Mouse (Mus musculus): Measurements from ENCODE around the gene Tefm.
A peak's percentile ranks its signal among the peaks of the same experiment; 100 is the strongest.
"Not testable (repeated sequence)": the region's sequence is repeated elsewhere in the genome, so short reads cannot be mapped to it uniquely, and the experiment has no call there.

Tefm gene

DNA sequence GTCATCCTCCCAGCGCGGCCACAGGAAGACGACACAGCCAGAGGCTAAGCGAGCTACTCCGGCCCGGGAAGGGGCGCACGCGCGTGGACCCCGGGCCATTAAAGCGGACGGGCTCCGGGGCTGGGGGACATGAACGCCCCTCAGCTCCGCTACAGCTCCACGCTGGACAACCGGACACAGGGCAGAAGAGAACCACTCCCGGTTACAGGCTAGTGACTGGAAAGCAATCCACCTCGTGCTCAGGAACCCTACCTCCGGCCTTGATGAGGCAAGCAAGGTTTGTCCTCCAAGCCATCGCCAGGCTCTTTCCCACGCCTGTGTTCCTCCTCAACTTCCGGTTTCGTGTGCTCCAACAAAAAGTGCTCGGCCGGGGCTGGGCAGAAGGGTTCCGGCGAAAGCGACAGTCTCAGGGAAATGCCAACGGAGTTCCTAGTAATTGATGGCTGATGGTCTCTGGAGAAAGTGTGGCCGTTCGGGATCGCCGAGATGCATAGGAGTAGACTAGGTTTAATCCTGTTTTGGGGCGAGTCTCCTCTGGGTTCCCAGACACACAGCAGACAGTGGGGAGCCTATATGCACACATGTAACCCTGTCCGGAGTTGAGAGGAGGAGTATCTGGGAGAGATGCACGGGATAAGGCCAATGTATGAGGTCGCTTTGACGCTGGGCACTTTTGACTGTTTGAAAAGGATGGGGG lies at the start of gene Tefm:
TSS of gene Tefm (minus strand) at position 351 of the 697 bp plus-strand sequence.
- DNase-seq (ENCODE audit: low read depth), result peak; percentile 87

DNA sequence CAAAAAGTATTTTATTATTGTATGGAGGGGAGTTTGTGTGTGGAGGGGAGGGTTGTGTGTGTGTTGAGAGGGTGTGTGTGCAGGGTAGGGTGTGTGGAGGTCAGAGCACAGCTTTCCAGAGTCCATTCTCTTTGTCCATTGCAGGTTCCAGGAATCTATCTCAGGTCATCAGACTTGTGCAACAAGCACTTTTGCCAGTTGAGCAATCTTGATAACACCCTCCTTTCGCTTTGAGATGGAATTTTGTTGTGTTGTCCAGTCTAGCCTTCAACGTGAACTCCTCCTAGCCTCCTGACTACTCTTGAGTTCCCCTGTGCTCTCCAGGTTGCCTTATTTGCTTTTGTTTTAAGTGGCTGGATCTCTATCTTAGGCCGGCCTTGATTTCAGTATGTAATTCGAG lies 48.3 kb upstream of the Tefm start:
- no peak for DNase-seq (ENCODE audit: low read depth)

DNA sequence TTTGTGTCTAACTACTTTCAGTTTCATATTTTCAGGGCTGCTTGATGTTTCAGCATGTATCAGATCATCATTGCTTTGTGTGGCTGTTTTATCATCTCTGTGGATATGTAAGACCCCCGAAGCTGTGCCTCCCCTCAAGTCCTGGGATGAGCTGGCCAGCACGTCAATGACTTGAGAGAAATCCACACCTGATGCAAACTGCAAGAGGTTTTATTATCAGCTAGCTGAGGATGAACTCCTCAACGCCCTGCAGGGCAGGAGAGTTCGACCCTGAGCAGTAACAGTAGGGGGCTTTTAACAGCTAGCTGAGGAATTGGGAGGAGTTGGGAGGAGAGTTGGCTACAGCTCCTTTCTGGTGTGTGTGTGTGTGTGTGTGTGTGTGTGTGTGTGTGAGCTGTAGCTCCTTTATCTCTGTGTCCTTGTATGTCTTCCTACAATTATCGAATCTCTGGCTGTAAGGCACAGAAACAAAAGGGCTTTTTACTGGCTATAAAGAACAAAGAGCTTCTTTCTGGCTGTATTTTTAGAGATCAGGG lies 43.5 kb upstream of the Tefm start:
- not testable (repeated sequence) for DNase-seq (ENCODE audit: low read depth)

DNA sequence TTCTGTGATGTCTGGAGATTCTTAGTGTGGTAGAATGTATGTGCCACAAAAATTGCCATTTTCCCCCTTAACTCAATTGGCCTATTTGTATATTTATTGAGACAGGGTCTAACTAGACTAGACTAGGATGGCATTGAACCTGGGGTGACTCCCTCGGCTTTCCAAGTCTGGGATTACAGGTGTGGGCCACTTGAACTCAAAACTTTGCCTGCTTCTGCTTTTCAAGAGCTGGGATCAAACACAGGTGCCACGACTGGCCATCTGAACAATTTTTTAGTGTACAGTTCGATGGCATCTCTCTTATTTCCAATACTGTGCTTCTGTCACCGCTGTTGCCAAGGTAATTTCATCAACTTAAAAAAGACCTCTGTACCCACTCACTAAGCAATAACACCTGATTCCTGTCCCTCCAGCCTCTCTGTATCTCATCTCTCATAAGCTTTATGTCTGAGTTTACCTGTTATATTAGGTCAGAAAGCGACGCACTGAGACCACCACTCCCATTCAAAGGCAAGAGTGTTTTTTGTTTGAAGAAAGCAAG lies 42.6 kb upstream of the Tefm start:
- no peak for DNase-seq (ENCODE audit: low read depth)

DNA sequence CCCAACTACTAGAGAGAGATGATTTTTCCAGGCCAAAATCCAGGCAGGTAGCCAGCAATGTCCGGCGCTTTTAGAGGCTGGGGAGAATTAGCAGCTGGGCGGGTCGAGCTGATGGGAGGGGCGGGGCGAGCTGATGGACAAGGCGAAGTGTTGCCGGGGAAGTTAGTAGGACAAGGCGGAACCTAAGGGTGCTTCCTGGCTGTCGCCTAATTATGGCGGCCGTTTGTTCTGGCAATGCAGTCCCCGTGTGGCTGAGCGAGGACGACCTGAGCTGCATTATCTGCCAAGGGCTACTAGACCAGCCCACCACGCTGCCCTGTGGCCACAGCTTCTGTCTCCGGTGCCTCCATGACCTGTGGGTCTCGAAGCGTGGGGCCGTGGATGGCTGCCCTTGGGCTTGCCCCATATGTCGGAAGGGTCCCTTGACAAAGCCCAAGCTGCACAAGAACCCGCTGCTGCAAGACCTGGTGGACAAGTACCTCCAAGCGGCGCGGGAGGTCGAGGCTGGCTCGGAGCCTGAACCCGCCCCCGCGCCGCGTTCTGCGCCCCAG lies 41.8 kb upstream of the Tefm start, which contains the start of gene Rnf135:
TSS of gene Rnf135 (plus strand) at position 147 of the 551 bp plus-strand sequence.
- peak; percentile 68 for DNase-seq (ENCODE audit: low read depth)

DNA sequence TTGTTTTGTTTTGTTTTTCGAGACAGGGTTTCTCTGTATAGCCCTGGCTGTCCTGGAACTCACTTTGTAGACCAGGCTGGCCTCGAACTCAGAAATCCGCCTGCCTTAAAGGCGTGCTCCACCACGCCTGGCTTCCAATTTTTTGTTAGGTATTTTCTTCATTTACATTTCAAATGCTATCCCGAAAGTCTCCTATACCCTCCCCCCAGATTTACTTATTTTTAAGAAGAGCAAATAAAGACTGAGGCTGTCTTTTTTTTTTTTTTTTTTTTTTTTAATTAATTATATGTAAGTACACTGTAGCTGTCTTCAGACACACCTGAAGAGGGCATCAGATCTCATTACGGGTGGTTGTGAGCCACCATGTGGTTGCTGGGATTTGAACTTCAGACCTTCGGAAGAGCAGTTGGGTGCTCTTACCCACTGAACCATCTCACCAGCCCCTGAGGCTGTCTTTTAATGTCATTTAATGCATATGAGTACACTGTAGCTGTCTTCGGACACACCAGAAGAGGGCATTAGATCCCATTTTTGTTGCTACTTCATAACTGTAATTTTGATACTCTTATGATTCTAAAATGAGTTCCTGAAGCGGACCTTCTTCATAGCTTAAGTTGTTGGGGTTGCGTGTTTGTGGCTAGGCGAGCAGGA lies 41.2 kb upstream of the Tefm start:
- DNase-seq (ENCODE audit: low read depth), result not testable (repeated sequence)

DNA sequence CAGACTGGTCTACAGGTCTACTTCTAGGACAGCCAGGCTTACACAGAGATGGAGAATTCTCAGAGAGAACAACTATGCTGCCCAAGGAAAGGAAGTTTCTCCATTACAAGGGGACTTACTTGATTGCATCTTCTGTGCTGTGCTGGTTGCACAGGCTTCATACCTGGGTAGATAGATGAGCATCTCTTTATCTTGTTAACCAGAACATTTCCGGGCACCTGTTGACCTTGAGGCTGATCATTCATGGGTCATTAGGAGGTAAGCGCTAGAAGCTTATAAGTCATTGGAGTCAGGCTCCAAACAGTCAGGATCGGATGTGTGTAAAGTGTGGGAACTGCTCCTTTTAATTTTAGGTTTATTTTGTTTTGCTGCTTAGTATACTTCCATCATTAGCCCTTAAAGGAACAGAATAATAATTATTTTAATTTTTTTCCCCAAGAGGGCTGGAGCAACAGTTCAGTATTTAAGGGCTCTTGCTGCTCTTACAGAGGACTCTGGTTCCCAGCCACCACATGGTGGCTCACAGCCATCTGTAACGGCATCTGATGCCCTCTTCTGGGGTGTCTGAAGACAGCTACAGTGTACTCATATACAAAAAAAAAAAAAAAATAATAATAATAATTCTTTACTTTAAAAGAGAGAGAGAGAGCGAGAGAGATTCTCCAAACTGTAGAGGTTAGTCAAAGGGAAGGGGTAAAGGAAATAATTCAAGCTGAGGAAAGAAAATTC lies 39.2 kb upstream of the Tefm start:
- no peak for DNase-seq (ENCODE audit: low read depth)

DNA sequence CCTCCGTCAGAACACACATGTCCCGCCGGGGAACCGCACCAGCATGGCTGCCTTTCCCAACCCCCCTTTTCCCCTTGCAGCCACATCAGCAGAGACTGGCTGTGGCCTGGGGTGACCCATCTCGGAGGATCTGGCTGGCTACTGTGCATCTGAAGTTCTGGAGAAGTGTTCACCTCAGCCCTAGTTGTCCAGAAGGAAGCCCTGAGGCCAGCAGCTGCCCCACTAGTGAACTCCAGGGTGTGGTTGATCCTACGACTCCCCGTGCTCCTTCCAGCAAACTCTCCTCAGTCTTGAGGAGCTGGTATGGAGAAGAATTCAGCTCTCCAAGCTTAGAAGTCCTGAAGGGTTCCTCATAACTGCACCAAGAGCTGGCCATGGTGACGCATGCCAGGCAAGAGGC lies 36.3 kb upstream of the Tefm start:
- no peak for DNase-seq (ENCODE audit: low read depth)

DNA sequence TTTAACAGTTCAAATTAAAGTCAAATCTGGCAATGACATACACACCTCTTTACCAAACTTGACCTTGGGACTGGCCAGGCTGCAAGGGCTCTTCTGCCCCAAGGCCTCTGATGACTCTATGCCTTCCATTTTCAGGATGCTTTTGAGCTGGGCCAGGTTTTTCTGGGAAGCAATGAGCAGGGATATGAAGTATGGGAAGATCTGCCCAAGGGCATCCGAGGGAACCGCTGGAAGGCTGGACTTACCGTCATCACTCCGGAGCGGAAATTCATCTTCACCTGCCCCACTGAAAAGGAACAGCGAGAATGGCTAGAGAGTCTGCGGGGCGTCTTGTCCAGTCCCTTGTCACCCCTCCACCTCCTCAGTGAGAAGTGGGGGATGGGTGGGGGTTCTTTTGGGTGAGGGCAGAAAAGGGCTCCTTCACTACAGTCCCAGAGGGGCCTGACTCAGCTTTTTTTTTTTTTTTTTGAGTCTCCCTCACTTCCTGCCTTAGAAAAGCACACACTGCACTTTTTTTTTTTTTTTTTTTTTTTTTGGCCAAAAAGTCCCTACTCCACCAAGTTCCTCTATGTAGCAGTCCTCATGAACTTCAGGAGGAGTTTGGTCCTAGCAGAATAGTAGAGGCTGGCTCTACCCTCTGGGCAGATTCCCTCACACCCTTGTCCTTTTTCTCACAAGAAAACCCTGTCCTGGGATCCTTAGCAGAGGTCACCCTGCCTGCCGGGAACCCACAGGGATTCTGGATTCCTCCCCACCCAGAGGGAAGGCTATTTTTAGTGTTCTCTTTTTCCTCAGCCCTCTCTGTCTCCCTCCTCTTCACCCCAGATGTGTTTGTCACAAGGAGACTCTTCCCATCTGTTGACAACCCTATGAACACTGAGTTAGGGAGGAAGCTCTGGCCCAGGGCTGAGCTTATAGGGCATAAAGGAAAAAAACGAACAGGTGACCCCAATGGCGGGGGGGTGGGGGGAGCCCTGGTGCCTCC lies 35.2 kb upstream of the Tefm start:
- no peak for DNase-seq (ENCODE audit: low read depth)

DNA sequence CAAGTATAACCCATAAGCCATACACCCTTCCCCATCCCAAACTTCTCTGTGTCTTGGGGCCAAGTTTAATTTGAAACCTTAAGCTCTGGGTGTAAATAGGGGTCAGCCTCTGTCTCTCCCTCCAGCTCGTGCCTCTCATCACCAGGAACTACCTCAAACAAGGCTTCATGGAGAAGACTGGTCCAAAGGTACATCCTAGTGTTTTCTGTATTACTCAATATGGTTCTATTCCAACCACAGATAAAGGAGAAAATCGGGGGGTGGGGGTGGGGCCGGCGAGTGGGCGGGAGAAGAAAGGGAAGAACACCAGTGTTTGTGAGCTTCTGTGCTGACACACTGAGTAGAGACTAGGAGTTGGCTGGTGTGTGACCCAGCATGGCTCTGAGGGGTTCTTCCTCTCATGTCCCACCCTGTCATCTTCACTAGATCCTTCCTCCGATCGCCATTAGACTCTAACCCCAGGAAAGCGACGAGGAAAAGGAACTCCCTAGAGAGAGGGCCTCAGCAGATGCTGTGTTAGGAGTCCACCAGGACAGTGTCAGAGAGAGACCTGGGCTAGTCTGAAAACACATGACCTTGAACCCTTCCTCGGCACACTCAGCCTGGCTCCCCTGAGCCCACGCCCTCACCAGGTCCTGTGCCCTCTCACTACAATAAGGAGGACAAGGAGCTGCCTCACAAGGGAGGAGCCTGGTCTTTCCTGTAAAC lies 32.1 kb upstream of the Tefm start:
- DNase-seq (ENCODE audit: low read depth), result no peak

DNA sequence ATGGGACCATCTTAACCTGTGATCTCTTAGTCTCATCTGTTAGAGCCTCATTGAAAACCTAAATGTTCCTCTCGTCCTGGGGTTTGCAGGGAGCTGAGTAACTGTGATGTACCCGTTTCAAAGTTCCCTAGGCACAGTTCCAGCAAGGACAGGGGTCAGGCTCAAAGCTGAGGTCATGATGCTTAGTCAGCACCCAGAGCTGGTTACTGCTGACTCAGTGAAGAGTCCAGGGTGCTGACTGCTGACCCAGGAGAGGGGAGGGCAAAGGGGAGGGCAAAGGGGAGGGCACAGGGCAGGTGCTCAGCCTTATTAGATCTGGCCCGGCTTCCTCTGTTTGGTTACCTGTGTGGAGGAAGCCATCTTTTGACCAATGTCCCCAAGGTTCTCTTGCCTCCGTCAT lies 29.9 kb upstream of the Tefm start:
- DNase-seq (ENCODE audit: low read depth), result no peak

DNA sequence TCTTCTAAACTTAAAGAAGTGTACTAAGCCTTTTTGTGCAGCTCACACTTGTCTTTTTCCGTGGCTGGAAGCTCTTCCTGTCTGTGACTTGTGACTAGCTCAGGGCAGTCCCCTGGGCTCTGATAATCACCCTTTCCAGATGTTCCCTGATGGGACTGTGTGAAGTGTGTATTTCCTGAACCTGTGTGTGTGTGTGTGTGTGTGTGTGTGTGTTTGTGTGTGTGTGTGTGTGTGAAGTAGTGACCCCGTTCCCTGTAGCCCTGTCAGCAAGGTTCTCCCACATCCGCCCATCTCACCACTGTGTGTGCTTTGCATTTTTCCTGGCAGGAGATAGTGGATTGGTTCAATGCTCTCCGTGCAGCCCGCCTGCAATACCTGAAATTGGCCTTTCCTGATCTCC lies 28.4 kb upstream of the Tefm start:
- DNase-seq (ENCODE audit: low read depth), result no peak

DNA sequence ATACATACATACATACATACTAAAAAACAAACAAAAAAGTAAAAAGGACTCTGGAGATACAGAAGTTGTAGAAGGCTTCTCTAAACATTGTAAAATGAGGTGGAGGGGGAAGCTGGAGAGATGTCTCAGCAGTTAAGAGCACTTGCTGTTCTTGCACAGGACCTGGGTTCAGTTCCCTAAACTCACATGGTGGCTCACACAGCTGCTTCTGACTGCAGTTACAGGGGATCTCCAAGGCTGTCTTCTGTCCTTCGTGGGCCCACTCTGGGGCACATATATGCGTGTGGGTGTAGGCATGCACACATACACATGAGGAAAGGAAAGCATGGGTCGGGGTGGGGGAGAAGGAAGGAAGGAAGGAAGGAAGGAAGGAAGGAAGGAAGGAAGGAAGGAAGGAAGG lies 27.7 kb upstream of the Tefm start:
- no peak for DNase-seq (ENCODE audit: low read depth)

DNA sequence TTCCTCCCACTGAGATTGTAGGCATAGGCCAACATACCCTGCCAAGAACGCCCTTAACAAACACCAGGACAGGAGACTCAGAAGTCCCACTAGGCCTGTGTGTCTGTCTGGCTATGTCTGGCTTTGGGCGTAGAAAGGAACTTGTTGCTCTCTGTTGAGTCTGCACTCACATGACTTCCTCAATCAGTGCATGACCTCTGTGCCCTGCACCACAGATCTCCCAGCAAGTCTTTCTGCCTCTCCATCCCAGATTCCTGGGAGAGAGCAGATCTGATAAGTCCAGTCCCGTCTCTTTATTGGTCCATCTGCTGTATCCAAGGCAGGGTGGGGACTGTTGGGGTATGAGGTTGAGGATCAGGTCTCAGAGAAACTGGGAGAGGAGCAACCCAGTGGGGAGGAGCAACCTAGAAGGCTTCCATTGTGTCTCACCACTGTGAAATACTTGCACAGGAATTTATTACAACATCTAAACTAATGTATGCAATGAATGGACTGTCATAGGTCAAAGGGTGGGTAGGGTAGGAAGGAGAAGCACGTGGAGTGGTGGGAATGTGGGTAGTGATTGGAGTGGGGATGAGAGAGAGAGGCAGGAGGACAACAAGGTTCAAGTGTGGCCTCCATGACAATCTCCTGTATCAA lies 26.8 kb upstream of the Tefm start:
- DNase-seq (ENCODE audit: low read depth), result no peak

DNA sequence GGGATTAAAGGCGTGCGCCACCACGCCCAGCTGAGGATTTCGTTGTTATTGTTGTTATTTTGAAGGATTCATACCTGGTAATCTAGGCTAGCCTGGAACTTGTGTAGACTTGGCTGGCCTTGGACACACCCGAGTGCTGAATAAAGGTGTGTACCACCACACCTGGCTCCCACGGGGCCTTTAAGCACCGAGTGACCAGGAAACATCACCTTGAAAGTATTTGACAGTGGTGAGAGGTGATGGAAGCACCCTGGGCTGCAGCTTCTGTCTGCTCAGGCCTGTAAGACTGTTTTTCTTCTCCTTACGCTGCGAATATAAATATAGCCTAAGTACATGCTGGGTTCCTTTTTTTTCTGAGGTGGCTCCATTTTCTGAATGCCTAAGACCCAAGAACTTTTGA lies 26.1 kb upstream of the Tefm start:
- DNase-seq (ENCODE audit: low read depth), result no peak

DNA sequence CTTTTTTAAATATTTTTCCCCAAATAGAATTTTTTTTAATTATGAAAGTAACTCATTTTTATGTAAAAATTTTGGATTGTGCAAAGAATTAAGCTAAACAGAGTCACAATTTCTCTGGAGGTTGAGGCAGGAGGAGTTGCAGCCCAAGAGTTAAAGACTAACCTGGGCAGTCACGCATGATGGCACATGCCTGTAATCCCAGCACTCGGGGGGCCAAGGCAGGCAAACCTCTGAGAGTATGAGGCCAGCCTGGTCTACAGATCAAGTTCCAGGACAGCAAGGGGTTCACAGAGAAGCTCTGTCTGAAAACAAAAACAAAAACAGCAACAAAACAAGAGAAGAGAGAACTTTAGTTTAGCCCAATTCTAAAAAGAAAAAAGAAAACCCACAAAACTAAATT lies 22.2 kb upstream of the Tefm start:
- no peak for DNase-seq (ENCODE audit: low read depth)

DNA sequence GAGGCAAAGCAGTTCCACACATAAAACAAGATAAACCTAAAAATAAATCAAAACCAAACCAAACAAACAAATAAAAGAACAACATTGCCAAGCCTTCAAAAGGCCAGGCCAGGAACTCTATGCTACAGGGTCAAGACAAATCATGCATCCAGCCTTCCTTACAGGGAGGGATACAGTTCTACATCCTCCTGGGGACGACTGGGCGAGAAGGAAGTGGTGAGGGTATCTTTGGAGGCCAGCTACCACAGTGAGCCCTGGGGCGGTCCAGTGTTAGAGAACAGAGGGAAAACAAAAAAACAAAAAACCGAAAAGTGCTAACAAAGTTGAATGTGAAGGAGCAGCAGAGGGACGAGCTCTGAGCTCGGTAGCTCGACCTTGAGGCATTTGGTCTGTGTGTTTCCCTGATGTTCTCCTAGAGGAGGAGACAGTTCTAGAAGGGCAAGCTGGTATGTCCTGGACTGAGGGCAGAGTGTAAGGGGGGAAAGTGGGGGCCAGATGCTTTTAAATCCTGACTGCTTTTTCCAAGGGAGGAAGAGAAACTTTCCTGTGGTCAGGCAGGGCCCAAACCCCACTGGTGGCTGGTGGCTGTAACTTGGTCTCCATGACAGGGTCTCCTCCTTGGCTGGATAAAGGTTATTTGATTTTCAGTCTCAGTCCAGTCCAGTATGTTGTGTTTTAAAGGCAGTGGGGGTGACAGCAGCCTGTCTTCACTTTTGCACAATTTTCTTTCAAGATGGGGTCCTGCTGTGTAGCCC lies 21.6 kb upstream of the Tefm start:
- DNase-seq (ENCODE audit: low read depth), result no peak

DNA sequence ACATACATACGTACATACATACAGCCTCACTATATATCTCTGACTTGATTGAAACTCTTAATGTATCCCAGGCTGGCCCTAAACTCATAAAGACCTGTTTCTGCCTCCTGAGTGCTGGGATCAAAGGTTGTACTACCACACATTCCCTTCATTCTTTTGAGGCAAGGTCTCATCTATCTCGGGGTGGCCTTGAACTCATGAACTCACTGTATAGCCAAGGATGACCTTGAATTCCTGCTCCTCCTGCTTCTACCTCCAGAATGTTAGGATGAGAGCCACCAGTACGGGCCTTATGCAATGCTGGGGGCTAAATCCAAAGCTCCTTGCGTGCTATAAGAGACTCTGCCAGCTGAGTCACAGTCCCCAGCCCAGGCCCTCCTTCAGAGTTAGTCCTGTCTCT lies 19.1 kb upstream of the Tefm start:
- DNase-seq (ENCODE audit: low read depth), result no peak

DNA sequence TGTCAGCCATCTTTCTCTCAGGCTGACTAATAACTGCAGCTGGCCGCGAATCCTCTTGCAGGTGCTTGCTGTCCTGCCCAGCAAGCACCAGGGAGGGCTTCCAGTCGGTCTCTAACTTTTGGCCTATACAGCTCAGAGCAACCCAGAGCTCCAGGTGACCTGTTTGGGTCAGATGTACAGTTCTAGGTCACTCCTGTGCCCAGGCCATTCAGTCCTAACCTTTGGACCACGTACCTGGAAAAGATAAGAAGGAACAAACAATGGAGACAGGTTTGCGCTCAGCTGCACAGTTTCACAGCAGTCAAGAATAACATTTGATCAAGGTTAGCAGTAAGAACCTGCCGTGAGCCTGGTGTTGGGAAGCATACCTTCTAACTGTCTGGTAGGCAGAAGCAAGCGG lies 17.0 kb upstream of the Tefm start:
- no peak for DNase-seq (ENCODE audit: low read depth)
